Mouse (Mus musculus) lung, adult 2 months (tissue): Measurements from ENCODE around the gene Sh3d21.

Source experiments
- CTCF ChIP-seq: fragments of 200-500 bp; IDR thresholded peaks from 2 replicates; pipeline ENCODE4 v1.5.1; 2011; ENCODE audit warnings: mild to moderate bottlenecking, low read length, control low read depth; ENCODE audit not compliant: insufficient read depth
- POLR2A ChIP-seq: fragments of 200-500 bp; IDR thresholded peaks from 2 replicates; pipeline ENCODE4 v1.6.1; 2011; ENCODE audit warnings: low read depth, mild to moderate bottlenecking, control low read depth, low read length, borderline replicate concordance; ENCODE audit errors: extremely low read depth

DNA sequence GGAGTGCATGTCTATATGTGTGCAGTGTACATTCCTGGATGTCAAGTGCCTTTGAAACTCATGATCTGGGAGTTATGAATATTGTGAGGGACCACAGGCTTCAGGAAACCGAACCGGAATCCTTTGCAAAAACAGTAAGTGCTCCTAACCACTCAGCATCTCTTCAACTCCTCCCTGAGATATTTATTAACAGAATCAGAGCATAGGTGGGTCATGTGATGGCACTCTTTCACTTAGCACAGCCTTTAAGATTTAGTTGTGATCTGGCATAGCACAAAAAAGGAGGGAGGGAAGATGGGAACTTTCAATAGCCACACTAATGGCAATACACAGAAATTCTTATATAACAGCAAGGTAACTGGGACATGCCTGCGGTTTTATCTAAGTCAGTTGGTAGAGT, 23.8 kb upstream of the Sh3d21 start:
- no peak for TF ChIP-seq CTCF
- no peak for TF ChIP-seq POLR2A
